Mouse (Mus musculus) granulocyte monocyte progenitor cell, adult 5-6 weeks (primary cell): ENCODE data around the gene Naip1. TPM values are rescaled to one million over a fixed set of nuclear protein-coding genes. Genes with fewer than 3 reads are reported as not detected.
"Not testable (repeated sequence)": the region's sequence is repeated elsewhere in the genome, so short reads cannot be mapped to it uniquely, and the experiment has no call there.

Source experiments
- ATAC-seq: replicated peaks from 2 replicates; pipeline ENCODE4 v1.8.0; 2016; ENCODE audit warnings: mild to moderate bottlenecking, moderate TSS enrichment, inconsistent platforms; ENCODE audit not compliant: poor library complexity, severe bottlenecking
- total RNA-seq, 2 experiments: library from RNA; stranded (forward) in 1 of 2; stranded (reverse) in 1 of 2; fragments of 200-712, 200-1000 nt in 1 of 2; fragments of >200 nt in 1 of 2; fragmentation: Nextera tagmentation in 1 of 2; gene quantifications; 2 replicates each; pipeline ENCODE4 v1.2.3; 2014 to 2017

Gene Naip1
- total RNA-seq, 2 experiments from 2014 or later = not detected

DNA sequence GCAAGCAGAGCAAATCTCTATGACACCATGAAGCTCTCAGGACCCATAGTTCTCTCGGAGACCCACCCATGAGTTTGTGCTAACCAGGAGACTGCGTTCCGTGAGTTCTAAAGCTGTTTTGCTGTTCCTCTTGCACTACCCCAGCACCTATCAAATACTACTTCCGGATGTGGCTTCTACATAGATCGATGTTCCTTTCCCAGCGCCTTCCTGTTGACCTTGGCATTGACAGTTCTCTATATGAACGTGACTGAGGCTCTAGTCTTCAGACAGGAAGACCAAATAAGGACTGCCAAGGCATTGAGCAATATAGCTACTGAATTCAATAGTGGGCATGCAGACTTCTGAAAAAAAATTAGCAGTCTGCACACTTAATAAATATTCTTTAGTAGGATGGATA lies 44.4 kb downstream of the Naip1 start:
- peak; percentile 90 for ATAC-seq

DNA sequence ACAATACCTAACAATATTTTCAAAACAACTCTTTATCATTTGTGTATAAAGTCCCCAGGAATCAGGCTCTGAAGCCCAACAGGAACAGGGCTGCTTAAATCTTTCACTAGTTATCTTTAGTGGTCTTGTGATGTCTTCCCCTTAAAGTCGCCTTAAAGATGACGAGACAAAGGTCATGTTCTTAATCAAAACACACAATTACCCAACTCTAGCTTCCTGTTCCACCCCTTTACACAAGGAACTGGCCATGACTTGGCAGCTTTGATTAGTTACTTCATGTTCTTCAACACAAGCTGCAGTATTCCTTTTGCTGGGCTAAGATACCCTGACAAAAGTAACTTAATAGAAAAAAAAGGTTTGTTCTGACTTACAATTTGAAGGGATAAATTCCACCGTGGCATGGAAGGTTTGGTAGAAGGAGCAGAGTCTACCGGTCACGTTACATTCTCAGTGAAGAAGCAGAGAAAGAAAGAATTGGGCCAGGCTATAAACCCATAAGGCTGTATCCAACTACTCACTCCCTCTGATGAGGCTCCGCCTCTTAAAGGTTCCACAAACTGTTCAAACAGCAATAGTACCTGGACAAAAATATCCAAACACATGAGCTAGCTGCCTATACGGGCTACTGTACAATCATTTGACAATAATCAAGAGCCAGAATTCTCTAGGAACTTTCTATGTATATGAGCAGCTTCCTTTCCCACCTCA lies 49.6 kb downstream of the Naip1 start:
- ATAC-seq = peak; percentile 87

DNA sequence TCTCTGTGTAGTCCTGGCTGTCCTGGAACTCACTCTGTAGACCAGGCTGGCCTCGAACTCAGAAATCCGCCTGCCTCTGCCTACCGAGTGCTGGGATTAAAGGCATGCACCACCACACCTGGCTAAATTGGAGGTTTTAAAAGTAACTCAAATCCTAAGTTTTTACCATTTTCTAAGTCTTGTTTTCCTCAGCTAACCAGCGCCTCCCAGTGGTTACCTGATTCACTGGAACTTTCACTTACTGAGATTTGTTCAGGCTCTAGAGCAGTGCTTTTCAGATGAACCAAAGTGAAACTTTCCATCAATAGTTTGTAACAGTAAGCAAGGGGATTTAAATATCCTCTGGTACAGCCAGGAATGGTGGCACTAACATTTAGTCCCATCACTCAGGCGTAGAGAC lies 61.6 kb downstream of the Naip1 start:
- not testable (repeated sequence) for ATAC-seq

DNA sequence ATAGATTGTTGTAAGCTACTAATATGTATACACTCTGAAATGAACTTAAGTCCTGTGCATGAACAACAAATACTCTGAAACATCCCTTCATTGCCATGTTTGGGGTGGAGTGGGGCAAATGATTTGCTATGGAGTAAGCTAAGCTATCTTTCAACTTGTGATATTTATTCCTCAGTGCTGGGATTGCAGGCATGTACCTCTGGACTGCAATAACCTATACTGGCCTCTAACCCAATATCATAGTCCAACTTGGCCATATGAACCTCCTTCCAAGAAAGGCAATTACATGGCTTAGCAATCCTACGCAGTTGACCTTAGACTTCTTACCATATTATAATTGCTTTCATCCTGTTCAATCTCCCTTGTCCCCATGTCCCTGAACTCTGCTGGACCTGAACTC lies 82.1 kb downstream of the Naip1 start:
- ATAC-seq = no peak

Other genes starting within 250 kb of the Naip1 start
- 14.6 and 20.0 TPM in 2 replicates for gene Naip5, start 206.5 kb downstream of the Naip1 start, total RNA-seq (2014; fragmentation: Nextera tagmentation)
- gene Naip5, start 206.5 kb downstream of the Naip1 start, total RNA-seq (2017) = 15.0 and 16.5 TPM in 2 replicates
- 14.3 and 16.9 TPM in 2 replicates for gene Naip6, start 135.2 kb downstream of the Naip1 start, total RNA-seq (2014; fragmentation: Nextera tagmentation)
- 9.6 and 11.4 TPM in 2 replicates for gene Naip6, start 135.2 kb downstream of the Naip1 start, total RNA-seq (2017)
- gene Gtf2h2, start 39.7 kb upstream of the Naip1 start, total RNA-seq (2014; fragmentation: Nextera tagmentation) = 59.2 and 73.9 TPM in 2 replicates
- 75.1 and 79.2 TPM in 2 replicates for gene Gtf2h2, start 39.7 kb upstream of the Naip1 start, total RNA-seq (2017)
- gene Ocln, start 99.8 kb upstream of the Naip1 start, total RNA-seq (2014; fragmentation: Nextera tagmentation) = not detected in 2 replicates
- not detected in 2 replicates for gene Ocln, start 99.8 kb upstream of the Naip1 start, total RNA-seq (2017)
- not detected in 2 replicates for gene Marveld2, start 164.1 kb upstream of the Naip1 start, total RNA-seq (2014; fragmentation: Nextera tagmentation)
- 0.52 and 0.78 TPM in 2 replicates for gene Marveld2, start 164.1 kb upstream of the Naip1 start, total RNA-seq (2017)
- 246 and 279 TPM in 2 replicates for gene Ak6, start 198.1 kb upstream of the Naip1 start, total RNA-seq (2014; fragmentation: Nextera tagmentation)
- gene Ak6, start 198.1 kb upstream of the Naip1 start, total RNA-seq (2017) = 261 and 347 TPM in 2 replicates
- gene Rad17, start 198.2 kb upstream of the Naip1 start, total RNA-seq (2014; fragmentation: Nextera tagmentation) = 20.1 and 21.6 TPM in 2 replicates
- gene Rad17, start 198.2 kb upstream of the Naip1 start, total RNA-seq (2017) = 34.0 and 48.8 TPM in 2 replicates
- 26.5 and 41.9 TPM in 2 replicates for gene Taf9, start 198.7 kb upstream of the Naip1 start, total RNA-seq (2014; fragmentation: Nextera tagmentation)
- 38.9 and 58.9 TPM in 2 replicates for gene Taf9, start 198.7 kb upstream of the Naip1 start, total RNA-seq (2017)
- 25.6 and 37.4 TPM in 2 replicates for gene Ccdc125, start 216.8 kb upstream of the Naip1 start, total RNA-seq (2014; fragmentation: Nextera tagmentation)
- 50.8 and 58.4 TPM in 2 replicates for gene Ccdc125, start 216.8 kb upstream of the Naip1 start, total RNA-seq (2017)